22 mouse cellular contexts compared by ENCODE assay signal in the genomic region with DNA sequence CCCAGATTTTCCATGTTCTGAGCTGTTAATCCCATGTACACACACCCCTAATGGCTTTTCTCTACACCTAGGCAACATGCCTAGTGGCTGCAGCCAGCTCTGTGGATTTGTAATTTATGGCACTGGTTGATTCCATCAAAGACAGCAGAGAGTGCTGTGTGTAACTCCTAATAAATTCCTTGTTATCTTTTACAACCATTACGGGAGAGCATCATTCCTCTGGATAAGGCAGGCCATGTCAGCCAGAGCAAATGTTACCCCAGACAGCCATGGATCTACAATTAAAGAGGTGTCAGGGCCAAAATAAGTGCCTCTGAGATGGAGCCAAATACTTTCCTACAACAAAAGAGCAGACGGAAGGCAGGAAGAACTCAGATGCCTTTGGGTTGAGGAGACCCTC. TPM values are rescaled to one million over a fixed set of nuclear protein-coding genes. Genes with fewer than 3 reads are reported as not detected.
DNase-seq lines count a peak whose midpoint lies in the region; ATAC-seq and TF ChIP-seq lines count a peak whose summit lies in the region.
"Had no signal": no experiment of that assay in that cellular context is flagged by ENCODE, and none has a peak within 500 bp of the region (broad histone marks: within the 10 kb centered on the region; RNA-seq: fewer than 3 reads in every experiment).

No protein-coding gene starts in this region.

- H3K9me3 ChIP-seq in lung, embryonic 14.5 days (ENCODE audit: low read depth, low read length): no peaks in the 10 kb centered on the region
- no peaks in the 10 kb centered on the region for H3K9me3 ChIP-seq in lung, embryonic 16.5 days (ENCODE audit: control insufficient read depth, low read length)
- no peaks in the 10 kb centered on the region for H3K9me3 ChIP-seq in neural tube, embryonic 14.5 days (ENCODE audit: control insufficient read depth, low read length)
- H3K9me3 ChIP-seq: embryonic facial prominence, embryonic 13.5 days; embryonic facial prominence, embryonic 15.5 days; forebrain, embryonic 10.5 days; forebrain, embryonic 12.5 days had no signal

- 49% methylated on average over 2 of the region's 2 CpGs for WGBS in lung, embryonic 14.5 days
- 52% methylated on average over 2 of the region's 2 CpGs for WGBS in lung, embryonic 16.5 days
- WGBS in neural tube, embryonic 14.5 days: 47% methylated on average over 2 of the region's 2 CpGs

- no peak for TF ChIP-seq CTCF in lung, embryonic 14.5 days (IDR thresholded peaks at IDR 0.05; ENCODE audit: low read depth)

- no peak overlapping the region for H3K27ac ChIP-seq in lung, embryonic 14.5 days (ENCODE audit: low read depth)
- H3K27ac ChIP-seq in lung, embryonic 16.5 days (ENCODE audit: low read length): no peak overlapping the region
- H3K27ac ChIP-seq in neural tube, embryonic 14.5 days (ENCODE audit: low read depth, low read length): no peak overlapping the region
- H3K27ac ChIP-seq: embryonic facial prominence, embryonic 13.5 days; embryonic facial prominence, embryonic 15.5 days; forebrain, embryonic 10.5 days; forebrain, embryonic 12.5 days had no signal

- no peak overlapping the region for H3K9ac ChIP-seq in lung, embryonic 14.5 days
- no peak overlapping the region for H3K9ac ChIP-seq in lung, embryonic 16.5 days (ENCODE audit: low read length)
- H3K9ac ChIP-seq in neural tube, embryonic 14.5 days (replicated peaks; ENCODE audit: low read depth, low read length): no peak overlapping the region
- H3K9ac ChIP-seq: embryonic facial prominence, embryonic 13.5 days; embryonic facial prominence, embryonic 15.5 days; forebrain, embryonic 12.5 days had no signal

- no peak overlapping the region for H3K4me3 ChIP-seq in lung, embryonic 14.5 days (ENCODE audit: low read depth, low read length)
- no peak overlapping the region for H3K4me3 ChIP-seq in lung, embryonic 16.5 days (ENCODE audit: low read length)
- no peak overlapping the region for H3K4me3 ChIP-seq in neural tube, embryonic 14.5 days (ENCODE audit: low read depth, low read length)
- H3K4me3 ChIP-seq: embryonic facial prominence, embryonic 13.5 days; embryonic facial prominence, embryonic 15.5 days; erythroblast, embryonic 14.5 days; forebrain, embryonic 10.5 days; forebrain, embryonic 12.5 days had no signal

- no peaks in the 10 kb centered on the region for H3K36me3 ChIP-seq in lung, embryonic 14.5 days (ENCODE audit: insufficient read depth)
- no peaks in the 10 kb centered on the region for H3K36me3 ChIP-seq in lung, embryonic 16.5 days (ENCODE audit: control insufficient read depth, insufficient read depth, low read length)
- H3K36me3 ChIP-seq in neural tube, embryonic 14.5 days (ENCODE audit: control insufficient read depth, insufficient read depth, low read length): no peaks in the 10 kb centered on the region
- H3K36me3 ChIP-seq: embryonic facial prominence, embryonic 13.5 days; embryonic facial prominence, embryonic 15.5 days; forebrain, embryonic 10.5 days; forebrain, embryonic 12.5 days had no signal

- DNase-seq in lung, embryonic 14.5 days: peak; percentile 50
- DNase-seq in lung, postnatal 25 days (ENCODE audit: low spot score): no peak
- DNase-seq in lung, postnatal 14 days: no peak
- DNase-seq in neural tube, embryonic 10.5 days (ENCODE audit: extremely low spot score, low spot score): no peak
- DNase-seq: adrenal gland, adult 2 months; adrenal gland, postnatal 10 days; adrenal gland, postnatal 25 days; cerebellum, adult 11 months; cerebellum, adult 18-20 months; cerebellum, adult 8-10 months; cerebellum, adult 9-11 months; cerebellum, postnatal 14 days; cerebellum, postnatal 36 days; embryo, embryonic 11 days had no signal

- H3K4me1 ChIP-seq in lung, embryonic 14.5 days (ENCODE audit: insufficient read depth): no peaks in the 10 kb centered on the region
- H3K4me1 ChIP-seq in lung, embryonic 16.5 days (replicated peaks; ENCODE audit: control insufficient read depth, insufficient read depth, low read length): no peaks in the 10 kb centered on the region
- no peaks in the 10 kb centered on the region for H3K4me1 ChIP-seq in neural tube, embryonic 14.5 days (ENCODE audit: control insufficient read depth, insufficient read depth, low read length)
- H3K4me1 ChIP-seq: embryonic facial prominence, embryonic 15.5 days; forebrain, embryonic 10.5 days; forebrain, embryonic 12.5 days had no signal

- ATAC-seq in lung, embryonic 14.5 days (ENCODE audit: insufficient read depth): peak; percentile 79
- ATAC-seq in lung, embryonic 16.5 days (ENCODE audit: low read depth): peak; percentile 36; the same call in 1 of the 2 replicates
- ATAC-seq in neural tube, embryonic 14.5 days (ENCODE audit: low read depth): peak; percentile 60; the same call in 1 of the 2 replicates
- ATAC-seq: forebrain, embryonic 14.5 days had no signal

- no peaks in the 10 kb centered on the region for H3K27me3 ChIP-seq in lung, embryonic 14.5 days (ENCODE audit: insufficient read depth, low read length)
- H3K27me3 ChIP-seq in lung, embryonic 16.5 days (ENCODE audit: control insufficient read depth, insufficient read depth, low read depth, low read length): no peaks in the 10 kb centered on the region
- H3K27me3 ChIP-seq in neural tube, embryonic 14.5 days (ENCODE audit: control insufficient read depth, insufficient read depth, low read length): no peaks in the 10 kb centered on the region
- H3K27me3 ChIP-seq: embryonic facial prominence, embryonic 13.5 days; embryonic facial prominence, embryonic 15.5 days; forebrain, embryonic 12.5 days had no signal

- H3K4me2 ChIP-seq in lung, embryonic 14.5 days: no peak overlapping the region
- no peak overlapping the region for H3K4me2 ChIP-seq in lung, embryonic 16.5 days (ENCODE audit: low read depth, low read length)
- H3K4me2 ChIP-seq in neural tube, embryonic 14.5 days (ENCODE audit: low read depth, low read length): no peak overlapping the region
- H3K4me2 ChIP-seq: embryonic facial prominence, embryonic 13.5 days; embryonic facial prominence, embryonic 15.5 days; forebrain, embryonic 12.5 days had no signal

RNA-seq across cellular contexts. Expression of a gene that starts 49.0 kb away (rescaled TPM):
- 3.9 and 4.3 TPM in 2 replicates for polyA plus RNA-seq in lung, embryonic 14.5 days (2014; fragmentation: Nextera tagmentation; extraction: Ambion mirVana)
- 1.3 TPM in 2 replicates for polyA plus RNA-seq in lung, embryonic 16.5 days (2015; fragmentation: Nextera tagmentation; extraction: Ambion mirVana)
- 27.8 and 31.2 TPM in 2 replicates for polyA plus RNA-seq in neural tube, embryonic 14.5 days (2014; fragmentation: Nextera tagmentation; extraction: Ambion mirVana)
